Mouse (Mus musculus) liver, embryonic 14.5 days (tissue): ENCODE results near the gene Usp15.

ENCODE experiments used
- CTCF ChIP-seq: IDR thresholded peaks from 2 replicates; pipeline ENCODE4 v1.5.1; 2016; ENCODE audit warnings: antibody characterized with exemption, low read depth, control low read depth
- EP300 ChIP-seq: IDR thresholded peaks from 2 replicates; pipeline ENCODE4 v1.6.1; 2016; ENCODE audit warnings: antibody characterized with exemption, low read depth

GRCm38 (mm10) chr10:123113466-123113865 lies 83.3 kb downstream of the Usp15 start:
- no peak for TF ChIP-seq EP300
- no peak for TF ChIP-seq CTCF
